Mouse (Mus musculus): Measurements from ENCODE around the gene Stx8. TPM values are rescaled to one million over a fixed set of nuclear protein-coding genes. Genes with fewer than 3 reads are reported as not detected.

Gene Stx8
- polyA plus RNA-seq, 1 experiment from 2014 or later: 16.6 TPM

DNA sequence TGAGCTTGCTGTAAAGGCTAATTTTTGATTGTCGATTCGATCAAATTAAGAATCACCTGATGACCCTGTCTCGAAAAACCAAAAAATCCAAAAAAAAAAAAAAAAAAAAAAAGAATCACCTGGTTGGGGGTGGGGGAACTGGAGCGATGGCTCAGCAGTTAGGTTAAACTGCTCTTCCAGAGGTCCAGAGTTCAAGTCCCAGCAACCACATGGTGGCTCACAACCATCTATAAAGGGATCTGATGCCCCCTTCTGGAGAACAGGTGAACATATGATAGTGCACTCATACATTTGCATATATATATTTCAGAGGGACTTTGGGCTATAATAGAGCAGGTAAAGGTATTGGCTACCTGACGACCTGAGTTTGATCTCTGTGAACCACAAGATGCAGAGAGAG, 42.3 kb upstream of the Stx8 start:
- ATAC-seq (ENCODE audit: low read depth): no peak
- H3K9ac ChIP-seq (ENCODE audit: low read depth, low read length): no peak overlapping the region
- no peak overlapping the region for H3K4me2 ChIP-seq (ENCODE audit: low read depth, low read length)
- WGBS (ENCODE audit: insufficient replicate concordance): 83% methylated on average over 5 of the region's 5 CpGs
- H3K27me3 ChIP-seq (ENCODE audit: control insufficient read depth, insufficient read depth, low read depth, low read length): peaks cover 36% of the 10 kb centered on the region
- H3K4me1 ChIP-seq (ENCODE audit: control insufficient read depth, low read depth, low read length): no peaks in the 10 kb centered on the region; the same call in 1 of the 2 replicates
- no peak overlapping the region for H3K4me3 ChIP-seq (ENCODE audit: low read depth, low read length)
- H3K36me3 ChIP-seq (ENCODE audit: control insufficient read depth, insufficient read depth): no peaks in the 10 kb centered on the region
- H3K27ac ChIP-seq (ENCODE audit: low read length): no peak overlapping the region
- H3K9me3 ChIP-seq (replicated peaks; ENCODE audit: control insufficient read depth, low read length): no peaks in the 10 kb centered on the region

DNA sequence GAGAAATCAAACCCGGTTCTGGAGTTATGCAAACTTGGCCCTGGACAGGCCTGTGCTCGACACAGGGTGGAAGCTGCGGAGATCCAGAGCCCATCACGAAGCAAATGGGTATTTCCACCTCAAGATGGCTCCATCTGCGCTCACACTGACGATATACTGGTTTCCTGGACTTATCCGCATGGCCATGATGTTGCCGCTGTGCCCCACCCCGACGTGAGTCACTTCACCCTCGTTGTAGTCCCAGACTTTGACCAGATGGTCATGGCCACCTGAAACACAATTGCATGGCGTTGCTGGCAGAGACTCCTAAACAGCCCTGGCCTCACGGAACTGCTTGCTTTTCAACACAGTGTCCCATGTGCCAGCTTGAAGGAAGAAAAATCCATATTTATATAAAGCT, 41.0 kb upstream of the Stx8 start:
- no peak for ATAC-seq (ENCODE audit: low read depth)
- Histone ChIP-seq H3K4me3 (ENCODE audit: low read depth, low read length) (no peak overlapping the region), H3K36me3 (ENCODE audit: control insufficient read depth, insufficient read depth) (no peaks in the 10 kb centered on the region), H3K4me1 (ENCODE audit: control insufficient read depth, low read depth, low read length) (no peaks in the 10 kb centered on the region; the same call in 1 of the 2 replicates), H3K9me3 (replicated peaks; ENCODE audit: control insufficient read depth, low read length) (no peaks in the 10 kb centered on the region), H3K4me2 (ENCODE audit: low read depth, low read length) (no peak overlapping the region), H3K27me3 (ENCODE audit: control insufficient read depth, insufficient read depth, low read depth, low read length) (peaks cover 28% of the 10 kb centered on the region), H3K9ac (ENCODE audit: low read depth, low read length) (no peak overlapping the region), H3K27ac (ENCODE audit: low read length) (no peak overlapping the region)
- WGBS (ENCODE audit: insufficient replicate concordance): 63% methylated on average over 13 of the region's 13 CpGs

DNA sequence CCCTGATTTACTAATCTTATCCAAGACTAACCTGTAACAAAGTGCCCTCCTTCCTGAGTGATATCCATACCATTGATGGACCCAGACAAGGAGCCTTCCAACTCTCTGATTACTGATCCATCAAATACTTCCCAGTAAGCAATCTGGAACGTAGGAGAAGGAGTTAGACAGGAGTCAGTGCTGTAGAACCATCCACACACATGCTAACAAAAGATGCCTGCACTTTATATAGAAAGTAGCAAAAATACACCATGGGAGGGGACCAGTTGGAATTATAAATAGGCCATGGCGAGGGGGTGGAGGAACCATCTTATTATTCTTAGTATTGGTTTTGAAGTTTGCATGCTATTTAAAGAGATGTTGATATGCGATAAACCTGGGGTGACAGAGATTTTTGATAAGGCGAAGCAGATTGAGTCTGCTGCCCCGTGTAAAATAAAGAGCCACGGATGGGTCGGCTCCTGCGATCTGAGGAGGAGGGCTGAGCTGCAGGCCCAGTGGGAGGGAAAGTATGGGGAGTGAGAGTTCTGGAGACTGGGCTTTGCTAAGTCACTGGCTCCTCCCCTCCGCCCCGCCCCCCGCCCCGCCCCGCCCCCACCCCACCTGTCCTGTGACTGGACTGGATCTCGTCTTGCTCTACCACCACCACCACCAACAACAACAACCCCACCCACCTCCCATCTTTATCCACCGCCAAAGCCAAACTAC, 39.5 kb upstream of the Stx8 start:
- no peaks in the 10 kb centered on the region for H3K9me3 ChIP-seq (replicated peaks; ENCODE audit: control insufficient read depth, low read length)
- WGBS (ENCODE audit: insufficient replicate concordance): 17% methylated on average over 14 of the region's 15 CpGs
- no peak for ATAC-seq (ENCODE audit: low read depth)
- H3K27me3 ChIP-seq (ENCODE audit: control insufficient read depth, insufficient read depth, low read depth, low read length): peaks cover 13% of the 10 kb centered on the region
- no peaks in the 10 kb centered on the region; the same call in 1 of the 2 replicates for H3K4me1 ChIP-seq (ENCODE audit: control insufficient read depth, low read depth, low read length)
- H3K9ac ChIP-seq (ENCODE audit: low read depth, low read length): no peak overlapping the region
- H3K36me3 ChIP-seq (ENCODE audit: control insufficient read depth, insufficient read depth): no peaks in the 10 kb centered on the region
- H3K4me2 ChIP-seq (ENCODE audit: low read depth, low read length): no peak overlapping the region
- H3K27ac ChIP-seq (ENCODE audit: low read length): no peak overlapping the region
- no peak overlapping the region for H3K4me3 ChIP-seq (ENCODE audit: low read depth, low read length)

DNA sequence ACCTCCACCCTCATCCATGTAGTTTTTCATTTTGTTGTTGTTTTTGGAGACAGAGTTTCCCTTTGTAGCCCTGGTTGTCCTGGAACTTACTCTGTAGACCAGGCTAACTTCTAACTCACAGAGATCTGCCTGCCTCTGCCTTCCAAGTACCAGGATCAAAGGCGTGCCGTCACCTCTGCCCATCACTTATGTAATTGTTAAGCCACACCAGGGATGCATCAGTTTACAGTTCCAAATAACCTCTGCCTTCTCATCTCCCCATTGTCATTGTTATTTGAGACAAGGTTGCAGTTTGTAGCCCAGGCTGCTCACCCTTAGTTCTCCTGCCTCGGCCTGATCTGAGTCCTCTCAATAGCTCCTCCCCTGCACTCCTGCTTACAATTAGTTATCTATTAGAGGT, 33.8 kb upstream of the Stx8 start:
- WGBS (ENCODE audit: insufficient replicate concordance): 68% methylated on average over 3 of the region's 3 CpGs

DNA sequence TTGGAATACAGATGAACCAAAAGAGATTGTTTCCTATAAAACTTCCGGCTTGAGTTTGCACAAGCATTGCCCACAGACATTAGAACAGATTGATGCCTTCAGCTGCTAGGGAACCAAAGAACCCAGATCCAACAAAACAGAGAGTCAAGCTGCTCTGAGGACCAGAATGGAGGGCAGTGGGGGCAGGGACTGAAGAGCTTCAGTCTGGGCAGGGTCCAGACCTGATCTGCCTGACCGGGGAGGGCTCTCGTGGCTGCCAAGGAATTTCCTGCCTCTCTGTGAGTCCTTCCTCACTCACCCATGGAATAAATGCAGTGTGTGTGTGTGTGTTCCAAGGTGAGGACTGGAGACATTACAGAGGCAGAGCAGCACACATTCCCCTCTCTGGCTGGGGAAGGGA, 17.8 kb upstream of the Stx8 start:
- no peak for ATAC-seq (ENCODE audit: low read depth)
- Histone ChIP-seq H3K9ac (ENCODE audit: low read depth, low read length) (no peak overlapping the region), H3K4me1 (ENCODE audit: control insufficient read depth, low read depth, low read length) (no peaks in the 10 kb centered on the region), H3K27ac (ENCODE audit: low read length) (no peak overlapping the region), H3K9me3 (replicated peaks; ENCODE audit: control insufficient read depth, low read length) (no peaks in the 10 kb centered on the region), H3K4me3 (ENCODE audit: low read depth, low read length) (no peak overlapping the region), H3K4me2 (ENCODE audit: low read depth, low read length) (no peak overlapping the region), H3K36me3 (ENCODE audit: control insufficient read depth, insufficient read depth) (no peaks in the 10 kb centered on the region), H3K27me3 (ENCODE audit: control insufficient read depth, insufficient read depth, low read depth, low read length) (no peaks in the 10 kb centered on the region)
- 46% methylated on average over 3 of the region's 3 CpGs for WGBS (ENCODE audit: insufficient replicate concordance)

More for the DNA sequence above, 33.8 kb upstream of the Stx8 start:
- Histone ChIP-seq H3K27ac (ENCODE audit: low read length) (no peak overlapping the region), H3K27me3 (ENCODE audit: control insufficient read depth, insufficient read depth, low read depth, low read length) (no peaks in the 10 kb centered on the region), H3K4me2 (ENCODE audit: low read depth, low read length) (no peak overlapping the region), H3K36me3 (ENCODE audit: control insufficient read depth, insufficient read depth) (no peaks in the 10 kb centered on the region), H3K9me3 (replicated peaks; ENCODE audit: control insufficient read depth, low read length) (no peaks in the 10 kb centered on the region), H3K4me3 (ENCODE audit: low read depth, low read length) (no peak overlapping the region), H3K4me1 (ENCODE audit: control insufficient read depth, low read depth, low read length) (no peaks in the 10 kb centered on the region), H3K9ac (ENCODE audit: low read depth, low read length) (no peak overlapping the region)
- no peak for ATAC-seq (ENCODE audit: low read depth)

DNA sequence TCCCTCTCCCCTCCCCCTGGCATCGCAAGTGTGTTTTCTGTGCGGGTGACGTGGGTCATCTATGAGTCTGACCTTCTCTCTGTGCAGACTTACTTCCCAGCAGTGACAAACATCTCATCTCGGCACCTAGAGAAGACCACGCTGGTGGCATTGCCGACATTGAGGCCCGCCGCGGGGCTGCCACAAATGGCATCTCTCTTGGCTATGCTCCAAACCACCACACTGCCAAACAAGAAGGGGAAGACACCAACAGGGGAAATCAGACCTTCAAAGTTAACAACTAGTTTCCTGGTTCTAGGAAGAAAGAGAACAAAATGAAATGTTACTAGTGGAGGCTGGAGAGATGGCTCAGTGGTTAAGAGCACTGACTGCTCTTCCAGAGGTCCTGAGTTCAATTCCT, 16.5 kb upstream of the Stx8 start:
- H3K9ac ChIP-seq (ENCODE audit: low read depth, low read length): no peak overlapping the region
- H3K4me1 ChIP-seq (ENCODE audit: control insufficient read depth, low read depth, low read length): no peaks in the 10 kb centered on the region
- no peaks in the 10 kb centered on the region for H3K9me3 ChIP-seq (replicated peaks; ENCODE audit: control insufficient read depth, low read length)
- WGBS (ENCODE audit: insufficient replicate concordance): 61% methylated on average over 9 of the region's 9 CpGs
- H3K4me2 ChIP-seq (ENCODE audit: low read depth, low read length): no peak overlapping the region
- no peak for ATAC-seq (ENCODE audit: low read depth)
- H3K27me3 ChIP-seq (ENCODE audit: control insufficient read depth, insufficient read depth, low read depth, low read length): no peaks in the 10 kb centered on the region
- H3K27ac ChIP-seq (ENCODE audit: low read length): no peak overlapping the region
- H3K36me3 ChIP-seq (ENCODE audit: control insufficient read depth, insufficient read depth): no peaks in the 10 kb centered on the region
- H3K4me3 ChIP-seq (ENCODE audit: low read depth, low read length): no peak overlapping the region

DNA sequence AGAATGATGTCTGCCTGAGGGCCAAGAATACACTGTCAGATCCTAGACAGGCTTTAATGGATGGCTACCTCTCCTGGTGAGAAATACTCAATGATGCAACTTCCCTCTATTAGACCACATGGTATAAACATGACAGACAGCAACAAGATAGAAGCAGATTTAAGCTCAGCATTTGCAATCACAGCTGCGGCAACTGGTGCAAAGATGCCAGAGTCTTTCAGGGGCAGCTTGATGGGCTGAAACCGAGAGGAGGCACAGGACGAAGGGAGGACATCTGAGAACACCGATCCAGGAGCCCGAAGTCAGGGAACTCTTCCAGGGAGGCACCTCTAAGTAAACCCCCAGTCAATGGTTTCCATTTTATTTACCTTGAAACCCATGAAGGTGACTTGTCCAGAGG, 12.4 kb upstream of the Stx8 start:
- Histone ChIP-seq H3K27me3 (ENCODE audit: control insufficient read depth, insufficient read depth, low read depth, low read length) (no peaks in the 10 kb centered on the region), H3K27ac (ENCODE audit: low read length) (no peak overlapping the region), H3K4me2 (ENCODE audit: low read depth, low read length) (no peak overlapping the region), H3K4me3 (ENCODE audit: low read depth, low read length) (no peak overlapping the region), H3K9me3 (replicated peaks; ENCODE audit: control insufficient read depth, low read length) (no peaks in the 10 kb centered on the region), H3K36me3 (ENCODE audit: control insufficient read depth, insufficient read depth) (no peaks in the 10 kb centered on the region), H3K4me1 (ENCODE audit: control insufficient read depth, low read depth, low read length) (no peaks in the 10 kb centered on the region), H3K9ac (ENCODE audit: low read depth, low read length) (no peak overlapping the region)
- WGBS (ENCODE audit: insufficient replicate concordance): 51% methylated on average over 5 of the region's 5 CpGs
- no peak for ATAC-seq (ENCODE audit: low read depth)

DNA sequence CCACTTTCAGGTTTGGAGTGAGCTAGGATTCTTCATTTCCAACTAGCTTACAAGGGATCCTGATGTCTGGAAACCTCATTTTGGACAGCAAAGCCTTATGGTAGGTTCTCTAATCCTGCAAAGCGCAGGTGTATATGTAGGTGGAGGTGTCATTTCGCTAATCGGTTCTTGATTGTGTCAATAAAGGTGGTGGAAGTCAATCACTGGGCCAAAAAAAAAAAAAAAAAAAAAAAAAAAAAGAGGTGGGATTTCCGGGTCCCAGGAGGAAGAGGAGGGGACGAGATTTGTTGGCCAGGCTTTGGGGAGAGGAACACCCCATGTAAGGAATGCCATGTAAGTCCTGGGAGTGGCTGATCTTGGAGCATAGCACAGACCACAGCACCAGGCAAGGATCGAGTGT, 11.6 kb upstream of the Stx8 start:
- Histone ChIP-seq H3K27me3 (ENCODE audit: control insufficient read depth, insufficient read depth, low read depth, low read length) (no peaks in the 10 kb centered on the region), H3K4me3 (ENCODE audit: low read depth, low read length) (no peak overlapping the region), H3K36me3 (ENCODE audit: control insufficient read depth, insufficient read depth) (no peaks in the 10 kb centered on the region), H3K27ac (ENCODE audit: low read length) (no peak overlapping the region), H3K4me2 (ENCODE audit: low read depth, low read length) (no peak overlapping the region), H3K9me3 (replicated peaks; ENCODE audit: control insufficient read depth, low read length) (no peaks in the 10 kb centered on the region), H3K4me1 (ENCODE audit: control insufficient read depth, low read depth, low read length) (no peaks in the 10 kb centered on the region), H3K9ac (ENCODE audit: low read depth, low read length) (no peak overlapping the region)
- WGBS (ENCODE audit: insufficient replicate concordance): 63% methylated on average over 6 of the region's 6 CpGs
- ATAC-seq (ENCODE audit: low read depth): no peak

DNA sequence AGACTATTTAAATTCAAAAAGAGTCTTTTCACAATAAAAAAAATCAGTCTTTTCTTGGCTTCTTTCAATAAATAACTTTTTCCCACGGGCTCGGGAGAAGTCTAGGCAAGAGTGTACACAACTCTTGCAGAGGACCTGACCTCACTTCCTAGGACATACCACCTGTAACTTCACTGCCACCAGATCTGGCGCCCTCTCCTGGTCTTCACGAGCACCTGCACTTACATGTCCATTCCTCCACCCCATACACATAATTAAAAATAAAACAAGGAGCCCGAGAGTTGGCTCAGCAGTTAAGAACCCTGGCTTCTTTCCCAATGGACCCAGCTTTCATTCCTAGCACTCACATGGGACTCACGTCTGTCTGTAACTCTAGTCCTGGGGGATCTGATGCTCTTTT, 1.9 kb upstream of the Stx8 start:
- Histone ChIP-seq H3K27me3 (ENCODE audit: control insufficient read depth, insufficient read depth, low read depth, low read length) (no peaks in the 10 kb centered on the region), H3K27ac (ENCODE audit: low read length) (no peak overlapping the region), H3K36me3 (ENCODE audit: control insufficient read depth, insufficient read depth) (no peaks in the 10 kb centered on the region), H3K4me1 (ENCODE audit: control insufficient read depth, low read depth, low read length) (peaks cover 11% of the 10 kb centered on the region; the same call in 1 of the 2 replicates), H3K4me3 (ENCODE audit: low read depth, low read length) (no peak overlapping the region), H3K4me2 (ENCODE audit: low read depth, low read length) (no peak overlapping the region), H3K9me3 (replicated peaks; ENCODE audit: control insufficient read depth, low read length) (no peaks in the 10 kb centered on the region), H3K9ac (ENCODE audit: low read depth, low read length) (no peak overlapping the region)
- 61% methylated on average over 6 of the region's 6 CpGs for WGBS (ENCODE audit: insufficient replicate concordance)
- ATAC-seq (ENCODE audit: low read depth): no peak

Measured in liver, embryonic 16.5 days (tissue).